Mouse (Mus musculus): ENCODE measurements around the gene Aco2.

DNA sequence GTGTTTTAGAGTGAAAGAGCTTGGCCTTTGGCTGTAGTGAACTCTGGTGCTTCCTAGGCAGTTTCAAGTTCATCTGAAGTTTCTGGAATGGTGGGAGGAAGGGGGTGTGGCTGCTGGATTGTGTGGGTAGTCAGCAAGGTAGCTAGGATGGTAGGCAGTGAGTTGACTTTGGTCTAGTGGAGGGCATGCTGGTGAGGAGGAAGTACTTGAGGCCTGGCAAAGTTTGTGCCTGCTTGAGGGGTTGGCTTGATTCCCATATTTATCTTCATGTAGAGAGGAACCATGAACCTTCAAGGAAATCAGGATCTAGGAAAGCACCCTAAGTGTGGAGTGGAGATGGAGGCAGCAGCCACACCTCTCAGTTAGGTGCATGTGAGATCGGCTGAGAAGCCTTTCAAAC lies 21.9 kb downstream of the Aco2 start:
- TF ChIP-seq CTCF (IDR thresholded peaks at IDR 0.05; ENCODE audit: control insufficient read depth, insufficient read depth, insufficient read length) (no peak), MYOG (IDR thresholded peaks at IDR 0.05; ENCODE audit: control insufficient read depth, extremely low read depth, insufficient read length) (no peak), MAX (IDR thresholded peaks at IDR 0.05) (no peak), USF1 (IDR thresholded peaks at IDR 0.05; ENCODE audit: low read depth) (no peak), CEBPB (IDR thresholded peaks at IDR 0.05; ENCODE audit: low read depth) (no peak), MYOD1 (IDR thresholded peaks at IDR 0.05; ENCODE audit: control insufficient read depth, insufficient read length, low read depth) (no peak)
